Mouse (Mus musculus): ENCODE data around the gene Phactr3. TPM values are rescaled to one million over a fixed set of nuclear protein-coding genes. Genes with fewer than 3 reads are reported as not detected.

Gene Phactr3
- polyA plus RNA-seq, 1 experiment from 2014 or later, result 71.8 TPM

DNA sequence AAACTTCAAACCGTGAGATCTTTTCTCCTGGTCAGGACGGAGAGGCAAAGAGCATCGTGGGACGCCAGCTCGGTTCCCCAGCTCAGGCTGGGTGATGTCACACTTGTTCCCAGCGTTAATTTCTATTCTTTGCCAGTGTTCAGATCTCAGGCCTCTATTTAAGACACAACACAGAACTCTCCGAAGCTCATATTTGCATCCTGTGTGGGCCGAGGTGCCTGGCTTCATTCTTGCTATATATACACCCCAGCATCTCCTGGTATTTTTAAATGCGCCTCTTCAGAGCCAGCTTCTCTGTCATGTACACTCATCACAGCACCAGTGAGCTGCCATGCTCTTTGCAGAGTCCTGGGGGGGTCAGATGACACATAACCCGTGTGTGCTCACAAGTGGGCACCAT lies 85.7 kb downstream of the Phactr3 start:
- H3K27me3 ChIP-seq (replicated peaks; ENCODE audit: control insufficient read depth, insufficient read depth, low read length), result no peaks in the 10 kb centered on the region
- 83% methylated on average over 10 of the region's 10 CpGs for WGBS
- no peak overlapping the region for H3K4me2 ChIP-seq (ENCODE audit: low read length)
- H3K9me3 ChIP-seq (ENCODE audit: control insufficient read depth, low read length), result no peaks in the 10 kb centered on the region
- H3K4me3 ChIP-seq (replicated peaks; ENCODE audit: low read length), result no peak overlapping the region
- H3K36me3 ChIP-seq (ENCODE audit: control insufficient read depth, insufficient read depth), result no peaks in the 10 kb centered on the region
- H3K4me1 ChIP-seq (replicated peaks; ENCODE audit: control insufficient read depth, insufficient read depth, low read length), result no peaks in the 10 kb centered on the region
- H3K9ac ChIP-seq (replicated peaks; ENCODE audit: low read depth, low read length), result no peak overlapping the region
- no peak overlapping the region for H3K27ac ChIP-seq (ENCODE audit: low read length)
- no peak for ATAC-seq

DNA sequence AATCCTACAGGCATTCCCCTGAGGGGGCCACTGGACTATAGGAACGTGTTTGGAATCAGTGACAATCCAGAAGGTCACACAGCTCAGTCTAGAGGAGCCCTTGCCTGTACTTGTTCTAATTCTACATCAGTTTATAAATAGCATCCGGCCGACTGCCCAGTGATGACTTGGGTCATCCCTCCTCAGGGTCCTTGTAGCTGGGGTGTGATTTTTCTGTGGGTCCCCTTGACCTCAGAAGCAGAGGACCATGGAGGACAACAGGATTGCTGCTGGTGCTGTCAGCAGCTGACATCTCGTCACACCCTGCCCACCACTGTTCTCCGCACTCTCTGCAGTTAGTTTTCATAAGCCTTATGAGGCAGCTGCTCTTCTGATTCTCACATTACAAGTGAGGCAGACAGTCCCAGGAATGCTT lies 89.4 kb downstream of the Phactr3 start:
- Histone ChIP-seq H3K9me3 (ENCODE audit: control insufficient read depth, low read length) (no peaks in the 10 kb centered on the region), H3K9ac (replicated peaks; ENCODE audit: low read depth, low read length) (no peak overlapping the region), H3K4me1 (replicated peaks; ENCODE audit: control insufficient read depth, insufficient read depth, low read length) (no peaks in the 10 kb centered on the region), H3K4me3 (replicated peaks; ENCODE audit: low read length) (no peak overlapping the region), H3K36me3 (ENCODE audit: control insufficient read depth, insufficient read depth) (no peaks in the 10 kb centered on the region), H3K4me2 (ENCODE audit: low read length) (no peak overlapping the region), H3K27ac (ENCODE audit: low read length) (no peak overlapping the region), H3K27me3 (replicated peaks; ENCODE audit: control insufficient read depth, insufficient read depth, low read length) (no peaks in the 10 kb centered on the region)
- WGBS, result 72% methylated on average over 5 of the region's 5 CpGs
- ATAC-seq, result no peak

DNA sequence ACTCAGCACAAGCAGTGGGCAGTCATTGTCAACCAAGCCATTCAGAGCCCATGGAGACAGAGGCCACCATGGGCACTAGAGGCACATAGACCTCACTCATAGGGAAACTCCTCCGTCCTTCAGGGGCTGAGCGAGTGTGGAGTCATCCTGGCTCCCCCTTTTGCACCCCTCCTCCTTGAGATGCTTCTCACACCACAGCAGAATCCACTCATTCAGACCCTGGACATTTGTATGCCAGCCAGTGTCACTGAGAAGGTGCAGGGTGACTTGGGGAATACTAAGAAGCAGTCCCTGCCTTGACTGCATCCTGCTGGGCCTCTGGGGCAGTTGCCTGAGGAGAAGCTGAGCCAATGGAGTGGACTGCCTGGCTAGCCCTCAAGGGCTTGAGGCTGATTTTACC lies 95.1 kb downstream of the Phactr3 start:
- WGBS, result 74% methylated on average over 2 of the region's 2 CpGs
- Histone ChIP-seq H3K4me2 (ENCODE audit: low read length) (no peak overlapping the region), H3K9ac (replicated peaks; ENCODE audit: low read depth, low read length) (no peak overlapping the region), H3K27ac (ENCODE audit: low read length) (no peak overlapping the region), H3K4me3 (replicated peaks; ENCODE audit: low read length) (no peak overlapping the region), H3K9me3 (ENCODE audit: control insufficient read depth, low read length) (no peaks in the 10 kb centered on the region), H3K4me1 (replicated peaks; ENCODE audit: control insufficient read depth, insufficient read depth, low read length) (no peaks in the 10 kb centered on the region), H3K27me3 (replicated peaks; ENCODE audit: control insufficient read depth, insufficient read depth, low read length) (no peaks in the 10 kb centered on the region), H3K36me3 (ENCODE audit: control insufficient read depth, insufficient read depth) (no peaks in the 10 kb centered on the region)
- ATAC-seq, result no peak

DNA sequence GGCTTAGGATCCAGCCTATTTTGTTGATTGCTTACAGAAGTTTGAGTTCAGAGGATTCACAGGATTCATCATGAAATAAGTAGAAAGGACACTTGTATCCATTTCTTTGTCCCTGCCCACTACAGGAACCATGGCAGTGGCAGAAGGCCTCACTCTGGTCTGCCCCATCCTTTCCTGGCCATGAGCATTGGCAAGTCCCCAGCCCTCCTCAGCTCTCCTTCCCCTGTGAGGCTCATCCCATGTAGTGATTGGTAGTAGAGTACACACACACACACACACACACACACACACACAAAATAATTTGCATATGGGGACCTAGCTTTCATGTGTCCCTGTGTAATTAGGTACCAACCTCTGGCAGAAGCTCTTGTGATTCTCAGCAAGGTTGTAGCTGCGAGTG lies 95.8 kb downstream of the Phactr3 start:
- Histone ChIP-seq H3K9me3 (ENCODE audit: control insufficient read depth, low read length) (no peaks in the 10 kb centered on the region), H3K27me3 (replicated peaks; ENCODE audit: control insufficient read depth, insufficient read depth, low read length) (no peaks in the 10 kb centered on the region), H3K4me3 (replicated peaks; ENCODE audit: low read length) (no peak overlapping the region), H3K27ac (ENCODE audit: low read length) (no peak overlapping the region), H3K36me3 (ENCODE audit: control insufficient read depth, insufficient read depth) (no peaks in the 10 kb centered on the region), H3K4me1 (replicated peaks; ENCODE audit: control insufficient read depth, insufficient read depth, low read length) (no peaks in the 10 kb centered on the region), H3K9ac (replicated peaks; ENCODE audit: low read depth, low read length) (no peak overlapping the region), H3K4me2 (ENCODE audit: low read length) (no peak overlapping the region)
- ATAC-seq, result no peak
- WGBS, result 97% methylated on average over 1 of the region's 1 CpGs

DNA sequence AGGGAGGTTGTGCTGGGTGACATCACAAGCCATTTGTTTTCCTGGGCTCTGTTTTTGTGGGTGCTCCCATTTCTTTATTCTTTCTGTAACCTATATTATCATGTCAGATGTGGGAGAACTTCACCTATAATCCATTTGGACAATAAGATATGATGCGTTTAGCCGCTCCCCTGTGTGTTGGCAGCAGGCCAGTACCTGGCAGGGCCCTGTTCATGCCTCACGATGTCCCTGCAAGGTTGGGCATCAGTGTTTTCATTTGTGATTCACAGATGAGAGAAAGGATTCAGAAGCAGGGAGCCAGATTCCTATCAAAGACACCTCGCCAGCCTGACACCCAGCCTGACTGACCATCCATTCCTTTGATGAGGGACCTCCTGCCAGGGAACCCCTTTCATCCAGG lies 99.7 kb downstream of the Phactr3 start:
- Histone ChIP-seq H3K36me3 (ENCODE audit: control insufficient read depth, insufficient read depth) (no peaks in the 10 kb centered on the region), H3K27me3 (replicated peaks; ENCODE audit: control insufficient read depth, insufficient read depth, low read length) (no peaks in the 10 kb centered on the region), H3K9me3 (ENCODE audit: control insufficient read depth, low read length) (no peaks in the 10 kb centered on the region), H3K4me2 (ENCODE audit: low read length) (no peak overlapping the region), H3K9ac (replicated peaks; ENCODE audit: low read depth, low read length) (no peak overlapping the region), H3K27ac (ENCODE audit: low read length) (no peak overlapping the region), H3K4me3 (replicated peaks; ENCODE audit: low read length) (no peak overlapping the region), H3K4me1 (replicated peaks; ENCODE audit: control insufficient read depth, insufficient read depth, low read length) (peaks cover 7% of the 10 kb centered on the region)
- WGBS, result 56% methylated on average over 4 of the region's 4 CpGs
- no peak for ATAC-seq

DNA sequence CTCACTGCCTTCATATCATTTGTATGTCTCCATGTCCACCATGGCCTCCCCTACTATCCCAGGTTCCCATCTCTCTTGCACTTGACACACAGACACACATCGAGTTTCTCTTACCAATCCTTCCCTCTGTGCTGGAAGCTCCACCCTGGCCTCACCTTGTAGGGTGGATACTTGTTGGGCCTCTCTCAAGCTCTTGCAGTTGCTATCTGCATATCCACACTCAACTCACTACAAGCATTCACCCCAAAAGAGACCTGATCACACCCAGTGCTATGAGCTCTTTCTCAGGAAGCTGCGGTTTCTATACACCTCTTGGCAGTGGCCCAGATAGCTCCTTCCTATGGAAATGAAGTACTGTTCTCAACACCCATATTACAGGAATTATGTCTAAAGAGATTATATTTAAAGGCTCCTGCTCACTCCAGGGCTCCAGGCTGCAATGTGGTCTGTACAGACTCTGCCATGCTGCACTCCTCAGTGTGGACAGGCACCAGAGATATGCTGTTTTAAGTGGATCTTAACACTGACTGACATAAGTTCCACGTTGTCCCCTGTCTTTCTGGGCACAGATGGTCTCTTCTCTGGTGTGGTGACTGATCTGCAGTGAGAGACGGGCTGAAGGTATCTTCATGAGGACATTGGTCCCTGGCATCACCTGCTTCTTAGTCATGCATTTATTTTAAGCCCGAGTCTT lies 100.8 kb downstream of the Phactr3 start:
- ATAC-seq, result no peak
- Histone ChIP-seq H3K4me3 (replicated peaks; ENCODE audit: low read length) (no peak overlapping the region), H3K4me1 (replicated peaks; ENCODE audit: control insufficient read depth, insufficient read depth, low read length) (peaks cover 7% of the 10 kb centered on the region), H3K27ac (ENCODE audit: low read length) (no peak overlapping the region), H3K27me3 (replicated peaks; ENCODE audit: control insufficient read depth, insufficient read depth, low read length) (no peaks in the 10 kb centered on the region), H3K9ac (replicated peaks; ENCODE audit: low read depth, low read length) (no peak overlapping the region), H3K9me3 (ENCODE audit: control insufficient read depth, low read length) (no peaks in the 10 kb centered on the region), H3K4me2 (ENCODE audit: low read length) (no peak overlapping the region), H3K36me3 (ENCODE audit: control insufficient read depth, insufficient read depth) (no peaks in the 10 kb centered on the region)
- 60% methylated on average over 5 of the region's 5 CpGs for whole genome bisulfite sequencing

DNA sequence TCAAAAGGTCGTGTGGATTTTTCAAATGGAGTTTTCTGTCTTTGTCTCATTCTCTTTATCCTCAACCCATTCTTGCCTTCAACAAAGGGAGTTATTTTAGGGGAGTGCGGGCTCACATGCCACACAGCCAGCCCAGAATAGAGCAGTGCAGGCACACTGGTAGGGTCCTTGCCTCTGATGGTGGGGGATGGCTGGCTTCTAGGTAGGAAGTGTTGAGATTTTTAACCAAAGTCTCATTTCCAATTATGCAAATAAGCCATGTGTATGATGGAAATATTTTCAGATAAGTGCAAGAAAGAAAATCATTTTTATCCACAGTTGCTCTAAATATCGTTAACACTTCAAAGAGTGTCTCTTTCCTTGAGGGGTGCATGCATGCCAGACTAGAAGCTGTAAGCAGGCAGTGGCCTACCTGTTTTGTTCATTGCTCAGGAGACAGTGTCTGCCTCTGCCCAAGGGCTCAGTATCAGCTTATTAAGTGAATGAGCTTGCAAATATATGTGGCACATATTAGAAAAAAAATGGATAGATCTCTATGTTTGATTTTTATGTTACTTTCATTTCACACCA lies 101.5 kb downstream of the Phactr3 start:
- WGBS, result 32% methylated on average over 3 of the region's 3 CpGs
- no peak overlapping the region for H3K4me3 ChIP-seq (replicated peaks; ENCODE audit: low read length)
- H3K27me3 ChIP-seq (replicated peaks; ENCODE audit: control insufficient read depth, insufficient read depth, low read length), result no peaks in the 10 kb centered on the region
- H3K36me3 ChIP-seq (ENCODE audit: control insufficient read depth, insufficient read depth), result no peaks in the 10 kb centered on the region
- no peak overlapping the region for H3K9ac ChIP-seq (replicated peaks; ENCODE audit: low read depth, low read length)
- no peak for ATAC-seq
- H3K9me3 ChIP-seq (ENCODE audit: control insufficient read depth, low read length), result no peaks in the 10 kb centered on the region
- H3K4me2 ChIP-seq (ENCODE audit: low read length), result no peak overlapping the region
- H3K27ac ChIP-seq (ENCODE audit: low read length), result no peak overlapping the region
- H3K4me1 ChIP-seq (replicated peaks; ENCODE audit: control insufficient read depth, insufficient read depth, low read length), result peaks cover 7% of the 10 kb centered on the region

DNA sequence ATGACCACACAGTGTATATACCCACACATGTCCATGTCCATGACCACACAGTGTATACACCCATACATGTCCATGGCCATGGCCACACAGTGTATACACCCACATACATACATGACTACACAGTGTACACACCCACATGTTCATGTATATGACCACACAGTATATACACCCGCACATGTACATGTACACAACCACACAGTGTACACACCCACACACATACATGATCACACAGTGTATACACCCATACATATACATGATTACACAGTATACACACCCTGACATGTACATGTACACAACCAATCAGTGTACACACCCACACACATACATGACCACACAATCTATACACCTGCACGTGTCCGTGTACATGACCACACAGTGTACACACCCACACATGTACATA lies 102.2 kb downstream of the Phactr3 start:
- Histone ChIP-seq H3K27me3 (replicated peaks; ENCODE audit: control insufficient read depth, insufficient read depth, low read length) (no peaks in the 10 kb centered on the region), H3K4me2 (ENCODE audit: low read length) (no peak overlapping the region), H3K4me3 (replicated peaks; ENCODE audit: low read length) (no peak overlapping the region), H3K9me3 (ENCODE audit: control insufficient read depth, low read length) (no peaks in the 10 kb centered on the region), H3K36me3 (ENCODE audit: control insufficient read depth, insufficient read depth) (no peaks in the 10 kb centered on the region), H3K4me1 (replicated peaks; ENCODE audit: control insufficient read depth, insufficient read depth, low read length) (peaks cover 7% of the 10 kb centered on the region), H3K27ac (ENCODE audit: low read length) (no peak overlapping the region), H3K9ac (replicated peaks; ENCODE audit: low read depth, low read length) (no peak overlapping the region)
- WGBS, result 97% methylated on average over 3 of the region's 3 CpGs
- ATAC-seq, result peak; percentile 72

DNA sequence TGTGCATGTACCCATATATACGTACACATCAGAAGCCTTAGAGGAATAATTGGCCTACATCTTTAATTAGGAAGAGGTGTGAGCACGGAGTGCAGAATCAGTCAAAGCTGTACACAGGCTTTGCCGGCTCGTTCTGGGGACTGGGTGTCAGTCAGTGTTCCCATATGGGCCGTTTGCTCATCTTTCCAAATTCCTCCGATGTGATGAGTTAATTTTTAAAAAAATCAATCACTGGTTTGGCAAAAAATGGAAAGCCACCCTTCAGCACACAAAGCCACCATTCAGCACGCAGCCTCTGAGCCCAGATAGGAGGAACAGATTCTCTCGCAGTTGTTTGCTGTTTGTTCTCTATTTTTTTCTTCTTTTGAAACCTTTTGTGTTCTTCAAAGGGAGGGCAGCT lies 110.5 kb downstream of the Phactr3 start:
- Histone ChIP-seq H3K27ac (ENCODE audit: low read length) (peak overlapping the region; percentile 44), H3K27me3 (replicated peaks; ENCODE audit: control insufficient read depth, insufficient read depth, low read length) (no peaks in the 10 kb centered on the region), H3K9ac (replicated peaks; ENCODE audit: low read depth, low read length) (no peak overlapping the region), H3K4me1 (replicated peaks; ENCODE audit: control insufficient read depth, insufficient read depth, low read length) (peaks cover 6% of the 10 kb centered on the region), H3K36me3 (ENCODE audit: control insufficient read depth, insufficient read depth) (no peaks in the 10 kb centered on the region), H3K9me3 (ENCODE audit: control insufficient read depth, low read length) (no peaks in the 10 kb centered on the region; the same call in 1 of the 2 replicates), H3K4me3 (replicated peaks; ENCODE audit: low read length) (no peak overlapping the region), H3K4me2 (ENCODE audit: low read length) (no peak overlapping the region)
- 34% methylated on average over 8 of the region's 8 CpGs for WGBS
- peak; percentile 60 for ATAC-seq
